Mouse (Mus musculus): ENCODE results near the gene Rarg.

The Rarg gene

GRCm38 (mm10) chr15:102204674-102205505 is 52.4 kb downstream of the Rarg start, which contains the start of gene Csad:
Gene Csad, minus strand, starts transcription at chr15:102204724.
- DNase-seq (ENCODE audit: low spot score in 2 of 2): no peak

GRCm38 (mm10) chr15:102203835-102204381 is 53.4 kb downstream of the Rarg start:
- DNase-seq (ENCODE audit: low spot score in 2 of 2): peak; percentile 68 to 71

GRCm38 (mm10) chr15:102202971-102203834 is 54.1 kb downstream of the Rarg start, which contains the start of gene Zfp740:
Gene Zfp740, plus strand, starts transcription at chr15:102203249.
- DNase-seq (ENCODE audit: low spot score in 2 of 2): peak; percentile 91 to 93

GRCm38 (mm10) chr15:102198841-102199240 is 58.5 kb downstream of the Rarg start:
- DNase-seq (ENCODE audit: low spot score in 2 of 2): no peak

- no peak for DNase-seq (ENCODE audit: low spot score in 2 of 2)
These were observed 61.9 kb downstream of the Rarg start for GRCm38 (mm10) chr15:102195373-102195772.

GRCm38 (mm10) chr15:102194439-102194838 is 62.9 kb downstream of the Rarg start:
- DNase-seq (ENCODE audit: low spot score in 2 of 2): no peak

GRCm38 (mm10) chr15:102193652-102194051 is 63.7 kb downstream of the Rarg start:
- DNase-seq (ENCODE audit: low spot score in 2 of 2): no peak

GRCm38 (mm10) chr15:102192820-102193386 is 64.4 kb downstream of the Rarg start:
- no peak for DNase-seq (ENCODE audit: low spot score in 2 of 2)

- no peak for DNase-seq (ENCODE audit: low spot score in 2 of 2)
These were observed 65.0 kb downstream of the Rarg start for GRCm38 (mm10) chr15:102192271-102192812.

- DNase-seq (ENCODE audit: low spot score in 2 of 2): no peak
These were observed 65.6 kb downstream of the Rarg start for GRCm38 (mm10) chr15:102191699-102192098.

GRCm38 (mm10) chr15:102188883-102189282 is 68.4 kb downstream of the Rarg start:
- DNase-seq (ENCODE audit: low spot score in 2 of 2): no peak

GRCm38 (mm10) chr15:102188096-102188495 is 69.2 kb downstream of the Rarg start:
- no peak for DNase-seq (ENCODE audit: low spot score in 2 of 2)

GRCm38 (mm10) chr15:102186239-102186638 is 71.1 kb downstream of the Rarg start:
- no peak for DNase-seq (ENCODE audit: low spot score in 2 of 2)

Data from frontal cortex, postnatal 36 days (tissue).